Mouse (Mus musculus) limb, embryonic 10.5 days (tissue): Measurements from ENCODE around the gene Cdk2. TPM values are rescaled to one million over a fixed set of nuclear protein-coding genes. Genes with fewer than 3 reads are reported as not detected.
"Not testable (repeated sequence)": the region's sequence is repeated elsewhere in the genome, so short reads cannot be mapped to it uniquely, and the experiment has no call there.

ENCODE experiments used
- DNase-seq: peaks from one replicate; pipeline ENCODE4 v3.0.0-alpha.2; 2017; ENCODE audit warnings: low spot score
- H3K27ac ChIP-seq: fragments of 300-500 bp; sonication (generic); 2 replicates; pipeline ENCODE4 v1.5.1; 2016; ENCODE audit warnings: mild to moderate bottlenecking
- H3K27me3 ChIP-seq: fragments of 300-500 bp; sonication (generic); 2 replicates; pipeline ENCODE4 v1.6.1; 2016; ENCODE audit warnings: low read depth, mild to moderate bottlenecking; ENCODE audit not compliant: poor library complexity, severe bottlenecking
- H3K36me3 ChIP-seq: fragments of 300-500 bp; sonication (generic); 2 replicates; pipeline ENCODE4 v1.6.1; 2016; ENCODE audit warnings: mild to moderate bottlenecking, moderate library complexity
- H3K4me1 ChIP-seq: fragments of 300-500 bp; sonication (generic); 2 replicates; pipeline ENCODE4 v1.6.1; 2016
- H3K4me3 ChIP-seq: fragments of 300-500 bp; sonication (generic); 2 replicates; pipeline ENCODE4 v1.5.1; 2016; ENCODE audit warnings: mild to moderate bottlenecking, moderate library complexity
- H3K9me3 ChIP-seq: fragments of 300-500 bp; sonication (generic); replicated peaks from 2 replicates; pipeline ENCODE4 v1.6.1; 2016; ENCODE audit warnings: mild to moderate bottlenecking
- WGBS: fragments of 180-500 bp; shearing (Covaris S2); methylation state at CpG from one replicate; pipeline ENCODE4 v1.1.7; 2016; 5-methylcytosine and 5-hydroxymethylcytosine counted together
- polyA plus RNA-seq: library from polyadenylated mRNA; unstranded; fragments of >200 nt; fragmentation: Nextera tagmentation; extraction: Ambion mirVana; gene quantifications from 2 replicates; pipeline ENCODE4 v1.2.1, GENCODE M21; 2016

Gene Cdk2
- polyA plus RNA-seq, 1 experiment from 2014 or later: 150 TPM

GRCm38 (mm10) chr10:128737435-128737834 lies 32.6 kb upstream of the Cdk2 start:
- H3K4me3 ChIP-seq: peak overlapping the region; percentile 43
- H3K9me3 ChIP-seq: no peaks in the 10 kb centered on the region
- peak; percentile 58 for DNase-seq
- H3K4me1 ChIP-seq: peaks cover 10% of the 10 kb centered on the region
- H3K36me3 ChIP-seq: peaks cover 10% of the 10 kb centered on the region
- peak overlapping the region; percentile 54 for H3K27ac ChIP-seq
- WGBS: 2% methylated on average over 15 of the region's 15 CpGs
- H3K27me3 ChIP-seq: peaks cover 11% of the 10 kb centered on the region

- 0 out of 2 replicates have a peak, but pooled peaks cover 5% of the 10 kb centered on the region for H3K4me1 ChIP-seq
- H3K4me3 ChIP-seq: no peak overlapping the region
- DNase-seq: no peak
- H3K9me3 ChIP-seq: no peaks in the 10 kb centered on the region
- no peaks in the 10 kb centered on the region for H3K27me3 ChIP-seq
- H3K36me3 ChIP-seq: peaks cover 10% of the 10 kb centered on the region
- no peak overlapping the region for H3K27ac ChIP-seq
Observed at GRCm38 (mm10) chr10:128731992-128732391, 27.2 kb upstream of the Cdk2 start.

GRCm38 (mm10) chr10:128731002-128731433 lies 26.2 kb upstream of the Cdk2 start:
- Histone ChIP-seq H3K27ac (no peak overlapping the region), H3K4me3 (no peak overlapping the region), H3K9me3 (no peaks in the 10 kb centered on the region), H3K27me3 (no peaks in the 10 kb centered on the region), H3K36me3 (peaks cover 10% of the 10 kb centered on the region), H3K4me1 (0 out of 2 replicates have a peak, but pooled peaks cover 4% of the 10 kb centered on the region)
- WGBS: 26% methylated on average over 10 of the region's 10 CpGs
- DNase-seq: peak; percentile 78

- H3K9me3 ChIP-seq: no peaks in the 10 kb centered on the region
- DNase-seq: no peak
- H3K4me1 ChIP-seq: 0 out of 2 replicates have a peak, but pooled peaks cover 4% of the 10 kb centered on the region
- H3K27me3 ChIP-seq: no peaks in the 10 kb centered on the region
- H3K27ac ChIP-seq: no peak overlapping the region
- H3K36me3 ChIP-seq: peaks cover 4% of the 10 kb centered on the region
- 82% methylated on average over 5 of the region's 5 CpGs for WGBS
- H3K4me3 ChIP-seq: no peak overlapping the region
Observed at GRCm38 (mm10) chr10:128728059-128728458, 23.2 kb upstream of the Cdk2 start.

- 86% methylated on average over 4 of the region's 4 CpGs for whole genome bisulfite sequencing
- not testable (repeated sequence) for H3K9me3 ChIP-seq
Observed at GRCm38 (mm10) chr10:128725466-128725865, 20.6 kb upstream of the Cdk2 start.

GRCm38 (mm10) chr10:128715559-128716537 lies 11.0 kb upstream of the Cdk2 start:
- Histone ChIP-seq H3K27me3 (no peaks in the 10 kb centered on the region), H3K4me1 (no peaks in the 10 kb centered on the region), H3K27ac (no peak overlapping the region), H3K36me3 (no peaks in the 10 kb centered on the region), H3K4me3 (no peak overlapping the region), H3K9me3 (no peaks in the 10 kb centered on the region)
- WGBS: 89% methylated on average over 19 of the region's 19 CpGs
- no peak for DNase-seq

More at GRCm38 (mm10) chr10:128725466-128725865, 20.6 kb upstream of the Cdk2 start:
- not testable (repeated sequence) for H3K27ac ChIP-seq, H3K4me3 ChIP-seq, H3K36me3 ChIP-seq, H3K27me3 ChIP-seq, H3K4me1 ChIP-seq, DNase-seq

- not testable (repeated sequence) for H3K4me3 ChIP-seq, DNase-seq, H3K27me3 ChIP-seq, H3K36me3 ChIP-seq, H3K4me1 ChIP-seq, H3K27ac ChIP-seq, H3K9me3 ChIP-seq
- 92% methylated on average over 7 of the region's 7 CpGs for WGBS
Observed at GRCm38 (mm10) chr10:128711318-128711717, 6.5 kb upstream of the Cdk2 start.

- H3K27me3 ChIP-seq: no peaks in the 10 kb centered on the region
- H3K27ac ChIP-seq: peak overlapping the region; percentile 97
- peaks cover 32% of the 10 kb centered on the region for H3K36me3 ChIP-seq
- H3K4me1 ChIP-seq: peaks cover 27% of the 10 kb centered on the region
- no peaks in the 10 kb centered on the region for H3K9me3 ChIP-seq
- DNase-seq: peak; percentile 45
- peak overlapping the region; percentile 95 for H3K4me3 ChIP-seq
- WGBS: 12% methylated on average over 11 of the region's 11 CpGs
Observed at GRCm38 (mm10) chr10:128705317-128705693, 474 bp upstream of the Cdk2 start.

GRCm38 (mm10) chr10:128703895-128704294 lies 936 bp downstream of the Cdk2 start, which contains the start of gene Pmel:
Pmel (plus strand) TSS chr10:128704195.
- Histone ChIP-seq H3K36me3 (peaks cover 46% of the 10 kb centered on the region), H3K9me3 (no peaks in the 10 kb centered on the region), H3K27ac (peak within 1 kb of the TSS; percentile 97), H3K4me1 (peaks cover 27% of the 10 kb centered on the region), H3K27me3 (no peaks in the 10 kb centered on the region), H3K4me3 (peak within 1 kb of the TSS; percentile 95)
- no peak for DNase-seq
- WGBS: 22% methylated on average over 4 of the region's 4 CpGs

GRCm38 (mm10) chr10:128702328-128703007 lies 2.4 kb downstream of the Cdk2 start:
- WGBS: 94% methylated on average over 6 of the region's 6 CpGs
- Histone ChIP-seq H3K4me3 (no peak overlapping the region), H3K36me3 (peaks cover 59% of the 10 kb centered on the region), H3K27me3 (no peaks in the 10 kb centered on the region), H3K27ac (no peak overlapping the region), H3K4me1 (peaks cover 27% of the 10 kb centered on the region), H3K9me3 (no peaks in the 10 kb centered on the region)
- DNase-seq: no peak

GRCm38 (mm10) chr10:128700712-128701111 lies 4.1 kb downstream of the Cdk2 start:
- Histone ChIP-seq H3K36me3 (peaks cover 61% of the 10 kb centered on the region), H3K4me1 (peaks cover 30% of the 10 kb centered on the region), H3K9me3 (no peaks in the 10 kb centered on the region), H3K4me3 (no peak overlapping the region), H3K27me3 (no peaks in the 10 kb centered on the region), H3K27ac (no peak overlapping the region)
- DNase-seq: no peak
- 96% methylated on average over 5 of the region's 5 CpGs for WGBS

- WGBS: 88% methylated on average over 11 of the region's 11 CpGs
- H3K27ac ChIP-seq: no peak overlapping the region
Observed at GRCm38 (mm10) chr10:128699611-128700010, 5.2 kb downstream of the Cdk2 start.

GRCm38 (mm10) chr10:128699006-128699405 lies 5.8 kb downstream of the Cdk2 start:
- peaks cover 29% of the 10 kb centered on the region for H3K4me1 ChIP-seq
- DNase-seq: no peak
- peaks cover 61% of the 10 kb centered on the region for H3K36me3 ChIP-seq
- H3K27ac ChIP-seq: no peak overlapping the region
- no peak overlapping the region for H3K4me3 ChIP-seq
- 91% methylated on average over 5 of the region's 5 CpGs for WGBS
- H3K27me3 ChIP-seq: no peaks in the 10 kb centered on the region
- H3K9me3 ChIP-seq: no peaks in the 10 kb centered on the region

More at GRCm38 (mm10) chr10:128699611-128700010, 5.2 kb downstream of the Cdk2 start:
- H3K4me1 ChIP-seq: peaks cover 30% of the 10 kb centered on the region
- H3K27me3 ChIP-seq: no peaks in the 10 kb centered on the region
- H3K36me3 ChIP-seq: peaks cover 61% of the 10 kb centered on the region
- no peaks in the 10 kb centered on the region for H3K9me3 ChIP-seq
- no peak for DNase-seq
- H3K4me3 ChIP-seq: no peak overlapping the region
